Mouse (Mus musculus) forebrain, embryonic 11.5 days (tissue): ENCODE measurements around the gene Scamp5. TPM values are rescaled to one million over a fixed set of nuclear protein-coding genes. Genes with fewer than 3 reads are reported as not detected.

Experiments
- ATAC-seq: fragments of 200-750 bp; cut with Nextera tagmentation; replicated peaks from 2 replicates; pipeline ENCODE4 v1.8.0; 2017; ENCODE audit warnings: moderate TSS enrichment; ENCODE audit not compliant: low FRiP score
- DNase-seq: peaks from one replicate; pipeline ENCODE4 v3.0.0-alpha.2; 2017; ENCODE audit warnings: low spot score
- H3K27ac ChIP-seq: fragments of 300-500 bp; sonication (generic); 2 replicates; pipeline ENCODE4 v1.5.1; 2014; ENCODE audit warnings: low read depth, low read length
- H3K27me3 ChIP-seq: fragments of 300-500 bp; sonication (generic); 2 replicates; pipeline ENCODE4 v1.6.1; 2014; ENCODE audit warnings: mild to moderate bottlenecking, low read length, mixed read lengths; ENCODE audit not compliant: control insufficient read depth, insufficient read depth
- H3K36me3 ChIP-seq: fragments of 300-500 bp; sonication (generic); 2 replicates; pipeline ENCODE4 v1.6.1; 2014; ENCODE audit warnings: mild to moderate bottlenecking, low read length, moderate library complexity, mixed read lengths; ENCODE audit not compliant: control insufficient read depth, insufficient read depth
- H3K4me1 ChIP-seq: fragments of 300-500 bp; sonication (generic); replicated peaks from 2 replicates; pipeline ENCODE4 v1.6.1; 2014; ENCODE audit warnings: low read length, mixed read lengths; ENCODE audit not compliant: control insufficient read depth, insufficient read depth
- H3K4me2 ChIP-seq: fragments of 300-500 bp; sonication (generic); 2 replicates; pipeline ENCODE4 v1.6.1; 2014; ENCODE audit warnings: low read depth, mild to moderate bottlenecking, low read length, moderate library complexity, mixed read lengths; ENCODE audit not compliant: severe bottlenecking
- H3K4me3 ChIP-seq: fragments of 300-500 bp; sonication (generic); 2 replicates; pipeline ENCODE4 v1.5.1; 2014; ENCODE audit warnings: low read depth, low read length
- H3K9ac ChIP-seq: fragments of 300-500 bp; sonication (generic); 2 replicates; pipeline ENCODE4 v1.6.1; 2014; ENCODE audit warnings: low read length
- H3K9me3 ChIP-seq: fragments of 300-500 bp; sonication (generic); 2 replicates; pipeline ENCODE4 v1.6.1; 2016; ENCODE audit warnings: low read length, mixed read lengths; ENCODE audit not compliant: control insufficient read depth
- WGBS: fragments of 180-500 bp; shearing (Covaris S2); extraction: QIAGEN DNeasy Blood & Tissue Kit; methylation state at CpG from one replicate; pipeline ENCODE4 v1.1.7; 2014; 5-methylcytosine and 5-hydroxymethylcytosine counted together
- polyA plus RNA-seq: library from polyadenylated mRNA; unstranded; fragments of >200 nt; fragmentation: Nextera tagmentation; extraction: Ambion mirVana; gene quantifications from 2 replicates; pipeline ENCODE4 v1.2.1, GENCODE M21; 2014

The Scamp5 gene
- polyA plus RNA-seq, 1 experiment from 2014 or later, result 15.5 TPM

DNA sequence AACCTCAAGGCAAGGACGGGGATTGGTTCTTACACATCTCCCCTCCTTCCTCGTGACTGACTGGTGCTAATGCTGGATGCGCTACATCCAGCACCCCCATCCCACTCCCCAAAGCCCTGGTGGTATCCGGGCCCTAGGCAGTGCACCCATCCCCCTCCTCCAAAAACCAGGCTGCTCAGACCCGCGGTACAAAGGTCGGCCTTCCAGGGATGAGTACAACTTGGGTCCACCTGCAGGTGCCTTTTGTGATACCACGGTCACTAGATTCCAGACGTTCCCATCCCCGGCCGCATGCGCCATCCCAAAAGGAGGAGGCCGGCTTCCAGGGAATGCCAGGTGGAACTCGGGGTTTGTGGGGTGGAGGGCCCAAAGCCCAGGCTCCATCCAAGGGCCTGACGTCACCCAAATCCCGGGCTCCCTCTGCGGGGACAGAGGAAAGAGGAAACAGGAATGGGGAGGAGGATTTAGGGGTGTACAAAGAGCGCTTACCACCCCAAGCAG, 539 bp downstream of the Scamp5 start:
- DNase-seq, result peak; percentile 73
- H3K27ac ChIP-seq, result no peak overlapping the region
- H3K36me3 ChIP-seq, result no peaks in the 10 kb centered on the region
- ATAC-seq, result peak; percentile 72
- H3K4me1 ChIP-seq, result 0 out of 2 replicates have a peak, but pooled peaks cover 2% of the 10 kb centered on the region
- H3K4me3 ChIP-seq, result peak overlapping the region; percentile 73
- no peaks in the 10 kb centered on the region for H3K9me3 ChIP-seq
- peak overlapping the region; percentile 79 for H3K9ac ChIP-seq
- H3K4me2 ChIP-seq, result peak overlapping the region; percentile 76
- no peaks in the 10 kb centered on the region for H3K27me3 ChIP-seq
- under 1% methylated on average over 18 of the region's 18 CpGs for WGBS

DNA sequence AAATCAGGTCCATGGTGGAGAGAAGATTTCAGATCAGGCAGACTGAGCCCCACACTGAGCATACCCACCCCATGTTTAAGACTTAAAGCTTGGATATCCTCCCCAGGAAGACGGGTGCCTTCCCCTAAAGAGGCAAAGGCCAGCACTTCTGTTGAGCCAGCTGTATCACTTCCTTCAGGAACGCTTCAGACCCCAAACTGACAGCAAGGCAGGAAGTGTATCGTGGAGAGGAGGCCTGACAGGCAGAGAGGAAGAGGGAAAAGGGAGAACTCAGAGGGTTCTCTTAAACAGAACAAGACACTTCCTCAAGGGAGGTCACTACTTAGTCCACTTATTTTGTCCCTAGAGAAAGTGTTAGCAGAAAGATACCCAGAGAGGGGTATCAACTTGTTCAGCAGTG, 1.8 kb downstream of the Scamp5 start:
- Histone ChIP-seq H3K27me3 (no peaks in the 10 kb centered on the region), H3K4me2 (no peak overlapping the region), H3K9ac (no peak overlapping the region; the same call in 1 of the 2 replicates), H3K9me3 (no peaks in the 10 kb centered on the region), H3K4me3 (no peak overlapping the region), H3K4me1 (0 out of 2 replicates have a peak, but pooled peaks cover 2% of the 10 kb centered on the region), H3K36me3 (no peaks in the 10 kb centered on the region), H3K27ac (no peak overlapping the region)
- no peak for DNase-seq
- no peak for ATAC-seq
- 82% methylated on average over 3 of the region's 3 CpGs for WGBS

- 0 out of 2 replicates have a peak, but pooled peaks cover 2% of the 10 kb centered on the region for H3K4me1 ChIP-seq
- no peak overlapping the region for H3K27ac ChIP-seq
- DNase-seq, result no peak
- no peaks in the 10 kb centered on the region for H3K27me3 ChIP-seq
- H3K4me2 ChIP-seq, result no peak overlapping the region
- H3K4me3 ChIP-seq, result no peak overlapping the region
- 88% methylated on average over 6 of the region's 6 CpGs for WGBS
- H3K36me3 ChIP-seq, result no peaks in the 10 kb centered on the region; the same call in 1 of the 2 replicates
- H3K9ac ChIP-seq, result no peak overlapping the region
- no peaks in the 10 kb centered on the region for H3K9me3 ChIP-seq
- no peak for ATAC-seq
Observed at GRCm38 (mm10) chr9:57462866-57463265, 5.0 kb downstream of the Scamp5 start.

DNA sequence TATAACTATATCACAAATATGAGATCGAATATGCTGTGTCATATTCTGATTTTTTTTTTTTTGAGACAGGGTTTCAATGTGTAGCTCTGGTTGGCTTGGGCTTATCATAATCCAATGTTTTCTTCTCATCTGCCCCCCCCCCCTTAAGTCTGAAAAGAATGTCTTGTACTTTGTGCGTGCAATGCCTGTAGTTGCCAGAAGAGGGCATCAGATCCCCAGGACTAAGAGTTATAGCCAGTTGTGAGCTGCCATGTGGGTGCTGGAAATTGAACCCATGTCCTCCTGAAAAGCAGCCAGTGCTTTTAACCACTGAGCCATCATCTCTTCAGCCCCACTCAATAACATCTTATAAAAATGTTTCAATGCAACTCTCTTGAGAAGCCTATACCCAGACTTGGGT, 8.2 kb downstream of the Scamp5 start:
- Histone ChIP-seq H3K4me1 (no peaks in the 10 kb centered on the region), H3K4me2 (no peak overlapping the region), H3K27ac (no peak overlapping the region), H3K9me3 (no peaks in the 10 kb centered on the region), H3K4me3 (no peak overlapping the region), H3K36me3 (no peaks in the 10 kb centered on the region; the same call in 1 of the 2 replicates), H3K9ac (no peak overlapping the region), H3K27me3 (no peaks in the 10 kb centered on the region)
- DNase-seq (no peak), ATAC-seq (no peak)
- 90% methylated on average over 2 of the region's 2 CpGs for WGBS

- no peak overlapping the region for H3K27ac ChIP-seq
- no peaks in the 10 kb centered on the region for H3K4me1 ChIP-seq
- DNase-seq (no peak), ATAC-seq (no peak)
- H3K4me2 ChIP-seq, result no peak overlapping the region
- 88% methylated on average over 4 of the region's 4 CpGs for WGBS
- H3K36me3 ChIP-seq, result no peaks in the 10 kb centered on the region; the same call in 1 of the 2 replicates
- H3K4me3 ChIP-seq, result no peak overlapping the region
- H3K9me3 ChIP-seq, result no peaks in the 10 kb centered on the region
- H3K9ac ChIP-seq, result no peak overlapping the region
- H3K27me3 ChIP-seq, result no peaks in the 10 kb centered on the region
Observed at GRCm38 (mm10) chr9:57453516-57453915, 14.3 kb downstream of the Scamp5 start.

GRCm38 (mm10) chr9:57452624-57453462, 15.0 kb downstream of the Scamp5 start:
- Histone ChIP-seq H3K4me1 (no peaks in the 10 kb centered on the region), H3K4me2 (no peak overlapping the region), H3K27ac (no peak overlapping the region), H3K27me3 (no peaks in the 10 kb centered on the region), H3K4me3 (no peak overlapping the region), H3K9me3 (no peaks in the 10 kb centered on the region), H3K36me3 (no peaks in the 10 kb centered on the region; the same call in 1 of the 2 replicates), H3K9ac (no peak overlapping the region)
- WGBS, result 87% methylated on average over 8 of the region's 8 CpGs
- no peak for DNase-seq
- ATAC-seq, result no peak

GRCm38 (mm10) chr9:57449715-57450114, 18.1 kb downstream of the Scamp5 start:
- no peak overlapping the region for H3K27ac ChIP-seq
- H3K27me3 ChIP-seq, result no peaks in the 10 kb centered on the region
- DNase-seq (no peak), ATAC-seq (no peak)
- H3K9me3 ChIP-seq, result no peaks in the 10 kb centered on the region
- H3K36me3 ChIP-seq, result no peaks in the 10 kb centered on the region; the same call in 1 of the 2 replicates
- WGBS, result 67% methylated on average over 1 of the region's 1 CpGs
- H3K4me2 ChIP-seq, result no peak overlapping the region
- H3K4me1 ChIP-seq, result no peaks in the 10 kb centered on the region
- no peak overlapping the region for H3K9ac ChIP-seq
- H3K4me3 ChIP-seq, result no peak overlapping the region

DNA sequence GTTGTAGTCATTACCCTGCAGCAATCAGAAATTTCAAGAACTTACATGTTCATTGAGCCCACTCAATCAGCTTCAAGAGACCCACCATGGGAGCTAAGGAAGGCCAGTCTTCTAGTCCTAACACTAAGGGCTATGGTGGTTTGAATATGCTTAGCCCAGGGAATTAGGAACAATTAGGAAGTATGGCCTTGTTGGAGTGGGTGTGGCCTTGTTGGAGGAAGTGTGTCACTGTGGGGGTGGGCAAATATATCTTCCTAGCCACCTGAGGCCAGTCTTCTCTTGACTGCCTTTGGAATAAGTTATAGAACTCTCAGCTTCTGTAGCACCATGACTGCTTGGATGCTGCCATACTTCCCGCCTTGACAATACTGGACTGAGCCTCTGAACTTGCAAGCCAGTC, 27.2 kb downstream of the Scamp5 start:
- 100% methylated on average over 1 of the region's 1 CpGs for whole genome bisulfite sequencing
- Histone ChIP-seq H3K4me2 (no peak overlapping the region), H3K4me1 (no peaks in the 10 kb centered on the region; the same call in 1 of the 2 replicates), H3K27ac (no peak overlapping the region), H3K4me3 (no peak overlapping the region), H3K9ac (no peak overlapping the region), H3K9me3 (no peaks in the 10 kb centered on the region), H3K36me3 (no peaks in the 10 kb centered on the region; the same call in 1 of the 2 replicates), H3K27me3 (no peaks in the 10 kb centered on the region)
- no peak for ATAC-seq
- no peak for DNase-seq
